Mouse (Mus musculus): ENCODE measurements around the gene Ugt1a9. TPM values are rescaled to one million over a fixed set of nuclear protein-coding genes. Genes with fewer than 3 reads are reported as not detected.
"Not testable (repeated sequence)": the region's sequence is repeated elsewhere in the genome, so short reads cannot be mapped to it uniquely, and the experiment has no call there.

Gene Ugt1a9
- polyA plus RNA-seq, 1 experiment from 2014 or later, result 0.36 TPM

DNA sequence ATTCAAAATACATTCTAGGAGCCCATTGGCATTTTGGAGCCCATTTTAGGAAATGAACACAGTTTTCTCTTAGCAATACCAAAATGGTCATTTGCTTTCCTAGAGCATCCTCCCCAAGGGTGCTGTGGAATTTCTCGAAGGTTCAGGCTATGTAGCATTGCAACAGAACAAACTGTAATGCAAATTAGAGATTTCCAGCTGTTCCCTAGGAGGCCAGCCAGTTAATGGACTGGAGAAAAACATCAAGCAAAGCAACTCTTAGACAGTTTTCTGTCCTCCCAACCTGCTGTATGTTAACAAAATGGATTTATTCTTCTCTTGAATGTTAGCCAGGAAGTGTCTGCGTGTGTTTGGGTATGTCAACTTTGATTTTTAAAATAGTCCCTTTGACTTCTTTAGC lies 66.0 kb downstream of the Ugt1a9 start:
- H3K27me3 ChIP-seq, result no peaks in the 10 kb centered on the region
- H3K4me3 ChIP-seq (replicated peaks), result no peak overlapping the region
- no peaks in the 10 kb centered on the region for H3K9me3 ChIP-seq (replicated peaks)
- ATAC-seq (ENCODE audit: insufficient read depth), result no peak
- H3K4me1 ChIP-seq (replicated peaks), result peaks cover 18% of the 10 kb centered on the region; the same call in 1 of the 2 replicates
- no peak overlapping the region for H3K9ac ChIP-seq
- no peak overlapping the region for H3K27ac ChIP-seq (replicated peaks)
- H3K36me3 ChIP-seq (replicated peaks), result no peaks in the 10 kb centered on the region
- no peak overlapping the region for H3K4me2 ChIP-seq
- WGBS (ENCODE audit: insufficient replicate concordance), result 51% methylated on average over 2 of the region's 2 CpGs

DNA sequence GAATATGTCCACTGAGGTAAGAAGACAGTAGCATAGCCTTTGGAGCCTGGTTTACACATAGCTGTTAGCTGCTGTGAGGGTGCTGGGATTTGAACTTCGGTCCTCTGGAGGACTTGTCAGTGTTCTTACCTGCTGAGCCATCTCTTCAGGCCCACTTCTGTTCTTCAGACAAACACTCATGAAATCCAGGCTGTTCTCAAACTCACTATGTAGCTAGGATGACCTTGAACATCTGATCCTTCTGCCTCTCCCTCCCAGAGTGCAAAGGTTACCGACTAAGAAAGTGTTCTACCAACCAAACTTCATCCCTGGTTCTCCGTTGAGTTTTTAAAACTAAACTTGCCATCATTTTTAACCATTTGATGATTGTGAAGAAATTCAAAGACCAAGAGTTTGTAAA lies 66.7 kb downstream of the Ugt1a9 start:
- H3K9ac ChIP-seq, result no peak overlapping the region
- WGBS (ENCODE audit: insufficient replicate concordance), result 63% methylated on average over 3 of the region's 3 CpGs
- H3K27me3 ChIP-seq, result no peaks in the 10 kb centered on the region
- H3K4me1 ChIP-seq (replicated peaks), result peaks cover 18% of the 10 kb centered on the region; the same call in 1 of the 2 replicates
- no peaks in the 10 kb centered on the region for H3K36me3 ChIP-seq (replicated peaks)
- no peak overlapping the region for H3K27ac ChIP-seq (replicated peaks)
- no peak overlapping the region for H3K4me2 ChIP-seq
- no peaks in the 10 kb centered on the region for H3K9me3 ChIP-seq (replicated peaks)
- H3K4me3 ChIP-seq (replicated peaks), result no peak overlapping the region
- ATAC-seq (ENCODE audit: insufficient read depth), result no peak

DNA sequence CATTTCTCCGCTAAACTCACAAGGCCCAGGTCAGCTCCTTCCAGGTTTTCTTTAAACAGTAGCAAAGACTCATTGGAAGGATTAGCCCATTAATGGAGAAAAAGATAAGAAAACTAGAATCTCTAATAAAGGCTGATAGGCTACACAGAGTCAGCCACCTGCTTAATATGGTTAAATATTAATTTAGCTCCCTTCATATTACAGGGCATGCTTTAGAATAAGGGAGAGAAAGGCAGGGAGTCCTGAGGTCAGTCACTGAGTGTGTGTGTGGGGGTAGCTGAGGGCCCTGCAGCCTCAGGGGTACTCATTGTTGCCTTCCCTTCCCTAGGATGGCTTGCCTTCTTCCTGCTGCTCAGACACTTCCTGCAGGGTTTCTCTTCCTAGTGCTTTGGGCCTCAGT lies 67.5 kb downstream of the Ugt1a9 start:
- no peaks in the 10 kb centered on the region for H3K36me3 ChIP-seq (replicated peaks)
- no peak overlapping the region for H3K4me2 ChIP-seq
- H3K9ac ChIP-seq, result no peak overlapping the region
- no peak overlapping the region for H3K27ac ChIP-seq (replicated peaks)
- H3K9me3 ChIP-seq (replicated peaks), result no peaks in the 10 kb centered on the region
- WGBS (ENCODE audit: insufficient replicate concordance), result 64% methylated on average over 1 of the region's 1 CpGs
- no peak for ATAC-seq (ENCODE audit: insufficient read depth)
- no peak overlapping the region for H3K4me3 ChIP-seq (replicated peaks)
- no peaks in the 10 kb centered on the region for H3K27me3 ChIP-seq
- peaks cover 18% of the 10 kb centered on the region; the same call in 1 of the 2 replicates for H3K4me1 ChIP-seq (replicated peaks)

DNA sequence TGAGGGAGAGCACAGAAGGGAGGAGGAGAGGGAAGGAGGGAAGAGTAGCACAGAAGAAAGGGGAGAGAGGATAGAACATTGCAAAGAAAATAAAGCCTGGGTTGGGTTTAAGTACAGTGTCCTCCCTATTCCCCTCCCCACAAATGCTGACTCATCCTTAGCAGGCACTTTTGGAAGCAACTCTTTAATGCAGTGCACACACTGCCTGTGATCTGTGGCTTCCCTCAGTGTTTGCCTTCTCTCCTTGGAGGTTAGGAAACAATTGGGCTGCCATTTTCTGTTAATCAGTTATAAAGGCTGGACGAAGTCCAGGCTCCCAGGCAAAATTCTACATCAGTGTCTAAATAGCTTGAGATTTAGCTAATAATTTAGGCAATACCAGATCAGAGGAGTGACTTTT lies 69.9 kb downstream of the Ugt1a9 start:
- ATAC-seq (ENCODE audit: insufficient read depth), result peak; percentile 94
- not testable (repeated sequence) for H3K27me3 ChIP-seq; H3K4me2 ChIP-seq; H3K4me3 ChIP-seq (replicated peaks); H3K9me3 ChIP-seq (replicated peaks); H3K27ac ChIP-seq (replicated peaks); H3K36me3 ChIP-seq (replicated peaks); H3K9ac ChIP-seq
- 0 out of 2 replicates have a peak, but pooled peaks cover 12% of the 10 kb centered on the region for H3K4me1 ChIP-seq (replicated peaks)
- WGBS (ENCODE audit: insufficient replicate concordance), result 24% methylated on average over 1 of the region's 1 CpGs

DNA sequence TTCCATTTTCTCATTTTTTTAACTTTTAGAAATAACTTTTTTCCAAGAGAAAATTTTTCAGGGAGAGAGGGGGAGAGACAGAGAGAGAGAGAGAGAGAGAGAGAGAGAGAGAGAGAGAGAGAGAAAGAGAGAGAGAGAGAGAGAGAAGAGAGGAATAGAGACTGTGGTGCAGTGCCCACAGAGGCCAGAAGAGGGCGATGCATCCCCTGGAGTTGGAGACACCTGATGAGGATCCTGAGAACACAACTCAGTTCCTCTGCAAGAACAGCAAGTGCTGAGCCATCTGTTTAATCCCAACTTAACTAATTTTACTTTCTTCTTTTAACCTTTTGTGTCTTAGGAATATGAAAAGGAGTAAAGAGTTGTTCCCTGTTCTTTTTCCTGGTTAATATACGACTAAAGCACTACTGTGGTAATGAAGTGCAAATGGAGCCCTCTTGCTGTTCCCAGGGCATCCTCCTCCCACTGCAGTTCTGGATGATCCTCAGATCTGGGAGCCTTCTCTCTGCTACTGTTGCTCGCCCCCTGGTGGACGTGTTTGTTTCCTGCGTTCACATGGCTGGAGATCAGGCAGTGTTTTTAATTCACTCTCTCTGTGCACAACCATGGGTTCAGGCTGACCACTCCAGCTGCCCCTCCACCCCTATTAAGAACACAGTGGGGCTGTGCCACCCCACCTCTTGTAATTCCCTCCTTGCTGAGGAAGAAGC lies 73.5 kb downstream of the Ugt1a9 start:
- not testable (repeated sequence) for H3K4me3 ChIP-seq (replicated peaks); H3K4me1 ChIP-seq (replicated peaks); ATAC-seq (ENCODE audit: insufficient read depth); H3K27ac ChIP-seq (replicated peaks); H3K36me3 ChIP-seq (replicated peaks); H3K9ac ChIP-seq; H3K27me3 ChIP-seq; H3K4me2 ChIP-seq; H3K9me3 ChIP-seq (replicated peaks)
- WGBS (ENCODE audit: insufficient replicate concordance), result 4% methylated on average over 5 of the region's 5 CpGs

DNA sequence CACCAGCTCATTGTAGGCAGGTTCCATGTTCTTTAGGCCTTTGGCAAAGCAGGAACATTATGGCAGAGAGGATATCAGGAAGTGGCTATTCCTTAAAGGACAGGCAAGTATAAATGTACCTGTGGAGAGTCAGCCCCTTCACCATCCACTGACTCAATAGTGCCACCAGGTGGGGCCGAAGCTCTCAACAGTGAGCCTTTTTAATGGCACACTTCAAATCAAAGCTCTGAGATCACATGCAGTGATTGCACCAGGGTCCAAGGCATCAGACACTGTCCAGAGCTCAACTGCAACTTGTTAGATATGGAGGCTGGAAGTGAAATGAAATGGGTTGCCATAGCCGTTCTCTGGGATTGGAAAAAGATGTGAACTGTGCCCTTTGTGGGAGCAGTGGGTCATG lies 74.7 kb downstream of the Ugt1a9 start:
- H3K9ac ChIP-seq; H3K4me3 ChIP-seq (replicated peaks); H3K9me3 ChIP-seq (replicated peaks); H3K36me3 ChIP-seq (replicated peaks); H3K27ac ChIP-seq (replicated peaks); H3K4me1 ChIP-seq (replicated peaks); H3K27me3 ChIP-seq; ATAC-seq (ENCODE audit: insufficient read depth); H3K4me2 ChIP-seq: not testable (repeated sequence)
- WGBS (ENCODE audit: insufficient replicate concordance), result 53% methylated on average over 2 of the region's 2 CpGs

DNA sequence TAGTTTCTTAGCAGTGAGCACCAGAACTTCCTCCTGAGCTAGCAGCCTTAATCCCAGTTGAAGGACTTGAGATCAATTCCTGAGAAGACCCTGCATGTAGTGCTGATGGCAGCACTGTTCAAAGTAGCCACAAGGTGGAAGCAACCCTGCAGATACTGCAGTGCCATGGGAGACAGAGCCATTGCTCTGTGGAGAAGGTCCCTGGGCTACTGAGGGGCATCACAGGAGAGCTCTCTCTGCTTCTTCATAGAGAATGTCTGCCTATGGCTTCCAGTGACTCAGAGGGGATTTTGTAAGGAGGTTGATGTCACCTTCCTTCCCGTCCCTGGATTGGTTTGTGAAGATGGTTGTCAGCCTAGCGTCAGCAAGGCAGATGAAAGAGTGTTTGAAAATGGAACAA lies 79.5 kb downstream of the Ugt1a9 start:
- not testable (repeated sequence) for H3K4me2 ChIP-seq; H3K4me3 ChIP-seq (replicated peaks); H3K4me1 ChIP-seq (replicated peaks); H3K27me3 ChIP-seq; H3K9me3 ChIP-seq (replicated peaks); H3K9ac ChIP-seq; H3K27ac ChIP-seq (replicated peaks); H3K36me3 ChIP-seq (replicated peaks); ATAC-seq (ENCODE audit: insufficient read depth)
- 74% methylated on average over 2 of the region's 2 CpGs for WGBS (ENCODE audit: insufficient replicate concordance)

DNA sequence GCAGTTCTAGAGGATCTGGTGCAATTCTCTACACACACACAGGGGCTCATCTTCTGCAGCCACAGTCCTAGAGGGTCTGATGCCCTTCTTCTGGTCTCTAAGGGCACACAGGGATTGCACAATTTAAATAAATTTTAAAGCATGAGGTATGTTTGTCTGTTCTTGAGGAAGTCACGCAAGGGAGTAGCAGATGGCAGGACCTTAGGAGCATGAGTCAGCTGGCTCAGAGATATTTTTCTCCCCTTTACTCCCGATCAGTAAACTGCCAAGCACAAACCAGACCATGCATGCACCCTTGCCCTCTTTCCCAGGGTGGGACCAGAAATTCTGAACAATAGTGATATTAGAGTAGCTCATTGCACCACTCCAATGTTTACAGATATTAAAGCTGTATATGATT lies 87.8 kb downstream of the Ugt1a9 start:
- H3K4me2 ChIP-seq, result no peak overlapping the region
- no peaks in the 10 kb centered on the region for H3K27me3 ChIP-seq
- H3K36me3 ChIP-seq (replicated peaks), result no peaks in the 10 kb centered on the region
- 47% methylated on average over 2 of the region's 2 CpGs for WGBS (ENCODE audit: insufficient replicate concordance)
- no peak for ATAC-seq (ENCODE audit: insufficient read depth)
- no peak overlapping the region for H3K4me3 ChIP-seq (replicated peaks)
- no peak overlapping the region for H3K9ac ChIP-seq
- no peaks in the 10 kb centered on the region for H3K9me3 ChIP-seq (replicated peaks)
- H3K27ac ChIP-seq (replicated peaks), result no peak overlapping the region
- no peaks in the 10 kb centered on the region for H3K4me1 ChIP-seq (replicated peaks)

DNA sequence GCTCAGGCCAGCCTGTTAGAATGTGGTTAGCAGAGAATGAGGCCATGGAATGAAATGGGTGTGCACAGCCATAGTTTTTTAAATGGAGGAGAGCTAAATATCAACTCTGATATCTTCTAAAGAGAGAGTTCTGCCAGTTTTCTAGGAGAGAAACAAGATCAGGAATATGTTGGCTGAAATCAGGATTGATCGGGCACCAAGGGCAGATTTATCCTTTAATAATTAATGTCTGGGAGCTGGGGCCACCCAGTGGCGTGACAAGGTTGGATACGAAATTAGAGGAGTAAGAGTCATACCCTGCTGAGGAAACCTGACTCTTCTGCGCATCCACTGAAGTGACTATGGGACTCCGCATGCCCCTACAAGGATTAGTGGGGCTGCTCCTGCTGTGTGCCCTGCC lies 95.1 kb downstream of the Ugt1a9 start, which contains the start of gene Ugt1a5:
Gene Ugt1a5, plus strand, starts transcription at position 302 of the 400 bp plus-strand sequence.
- 70% methylated on average over 5 of the region's 5 CpGs for WGBS (ENCODE audit: insufficient replicate concordance)
- Histone ChIP-seq H3K9me3 (replicated peaks) (no peaks in the 10 kb centered on the region), H3K9ac (no peak within 1 kb of the TSS), H3K4me3 (replicated peaks) (no peak within 1 kb of the TSS), H3K4me1 (replicated peaks) (no peaks in the 10 kb centered on the region), H3K36me3 (replicated peaks) (no peaks in the 10 kb centered on the region), H3K4me2 (no peak within 1 kb of the TSS), H3K27me3 (no peaks in the 10 kb centered on the region), H3K27ac (replicated peaks) (no peak within 1 kb of the TSS)
- no peak for ATAC-seq (ENCODE audit: insufficient read depth)

DNA sequence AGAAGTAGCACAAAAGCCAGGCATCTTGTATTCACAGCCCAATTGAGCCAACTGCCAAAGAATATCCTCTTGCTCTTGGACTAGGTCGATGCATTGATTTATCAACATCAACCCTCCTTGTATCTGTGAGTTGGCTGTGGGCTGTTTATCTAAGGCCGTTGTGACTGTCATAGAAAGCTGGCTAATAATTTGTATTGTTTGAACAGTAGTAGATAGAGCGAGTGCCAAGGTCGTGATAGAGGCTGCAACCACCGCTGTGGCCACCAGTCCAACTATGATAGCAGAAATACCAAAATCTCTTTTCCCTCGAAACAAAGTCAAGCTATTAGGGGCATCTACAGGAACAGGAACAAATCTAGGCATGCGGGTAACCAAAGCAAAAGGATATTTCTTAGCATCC lies 101.6 kb downstream of the Ugt1a9 start:
- H3K9me3 ChIP-seq (replicated peaks); H3K4me2 ChIP-seq; H3K4me1 ChIP-seq (replicated peaks); H3K36me3 ChIP-seq (replicated peaks); H3K27me3 ChIP-seq; ATAC-seq (ENCODE audit: insufficient read depth); H3K4me3 ChIP-seq (replicated peaks); H3K27ac ChIP-seq (replicated peaks); H3K9ac ChIP-seq: not testable (repeated sequence)
- 72% methylated on average over 6 of the region's 7 CpGs for WGBS (ENCODE audit: insufficient replicate concordance)

DNA sequence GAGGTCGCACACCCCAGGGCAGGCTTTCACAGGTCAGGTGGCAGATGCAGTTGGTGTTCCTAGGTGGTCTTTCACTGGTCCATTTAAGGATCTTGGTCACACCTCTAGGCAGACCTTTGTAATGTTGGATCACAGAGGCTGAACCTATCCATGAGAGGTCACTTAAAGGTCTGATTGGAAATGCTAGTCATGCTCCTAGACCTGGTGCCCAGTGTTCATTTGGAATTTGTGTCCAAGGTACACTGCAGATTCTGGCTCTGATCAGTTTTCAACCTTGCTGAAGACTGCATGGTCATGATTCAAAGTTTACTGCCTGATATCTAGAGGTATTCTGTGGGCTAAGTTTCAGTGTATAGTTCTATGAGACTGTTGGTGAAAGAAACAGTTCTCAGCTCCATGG lies 109.1 kb downstream of the Ugt1a9 start:
- Histone ChIP-seq H3K4me2 (no peak overlapping the region), H3K4me1 (replicated peaks) (no peaks in the 10 kb centered on the region), H3K9ac (no peak overlapping the region), H3K36me3 (replicated peaks) (peaks cover 12% of the 10 kb centered on the region; the same call in 1 of the 2 replicates), H3K27me3 (no peaks in the 10 kb centered on the region), H3K9me3 (replicated peaks) (peaks cover 8% of the 10 kb centered on the region), H3K27ac (replicated peaks) (no peak overlapping the region), H3K4me3 (replicated peaks) (no peak overlapping the region)
- WGBS (ENCODE audit: insufficient replicate concordance), result 63% methylated on average over 1 of the region's 1 CpGs
- no peak for ATAC-seq (ENCODE audit: insufficient read depth)
